Mouse (Mus musculus): Measurements from ENCODE around the gene Spin2c. TPM values are rescaled to one million over a fixed set of nuclear protein-coding genes. Genes with fewer than 3 reads are reported as not detected.

Gene Spin2c
- 40.7 and 44.2 TPM in 2 replicates for polyA plus RNA-seq (2016; fragmentation: Nextera tagmentation; extraction: Ambion mirVana)

- Histone ChIP-seq H3K4me3 (peak within 1 kb of the TSS; percentile 49), H3K9me3 (no peaks in the 10 kb centered on the region), H3K4me2 (replicated peaks) (peak within 1 kb of the TSS; percentile 42), H3K4me1 (no peaks in the 10 kb centered on the region), H3K27ac (peak within 1 kb of the TSS; percentile 86), H3K36me3 (no peaks in the 10 kb centered on the region), H3K9ac (peak within 1 kb of the TSS; percentile 48), H3K27me3 (no peaks in the 10 kb centered on the region)
- 13% methylated on average over 23 of the region's 23 CpGs for WGBS
- ATAC-seq (ENCODE audit: insufficient number of reproducible peaks, insufficient read depth, low FRiP score, low TSS enrichment): peak; percentile 93
Measured at GRCm38 (mm10) chrX:153831951-153832561, at the start of gene Spin2c. Gene Spin2c (plus strand): TSS chrX:153832225.

- peak overlapping the region; percentile 49 for H3K4me3 ChIP-seq
- H3K9me3 ChIP-seq: no peaks in the 10 kb centered on the region
- no peaks in the 10 kb centered on the region for H3K27me3 ChIP-seq
- H3K27ac ChIP-seq: peak overlapping the region; percentile 86
- no peaks in the 10 kb centered on the region for H3K36me3 ChIP-seq
- peak; percentile 69; the same call in 1 of the 2 replicates for ATAC-seq (ENCODE audit: insufficient number of reproducible peaks, insufficient read depth, low FRiP score, low TSS enrichment)
- WGBS: 27% methylated on average over 14 of the region's 14 CpGs
- peak overlapping the region; percentile 42 for H3K4me2 ChIP-seq (replicated peaks)
- H3K4me1 ChIP-seq: no peaks in the 10 kb centered on the region
- peak overlapping the region; percentile 48 for H3K9ac ChIP-seq
Measured at GRCm38 (mm10) chrX:153832606-153833005, 581 bp downstream of the Spin2c start.

Other genes starting within 250 kb of the Spin2c start
- 8.4 and 10.2 TPM in 2 replicates for gene Kctd12b, start 135.8 kb upstream of the Spin2c start, polyA plus RNA-seq (2016; fragmentation: Nextera tagmentation; extraction: Ambion mirVana)
- gene Nbdy, start 108.6 kb upstream of the Spin2c start, polyA plus RNA-seq (2016; fragmentation: Nextera tagmentation; extraction: Ambion mirVana): 107 and 108 TPM in 2 replicates
- gene Samt1, start 180.4 kb downstream of the Spin2c start, polyA plus RNA-seq (2016; fragmentation: Nextera tagmentation; extraction: Ambion mirVana): not detected in 2 replicates
- not detected in 2 replicates for gene 4921511M17Rik, start 201.6 kb downstream of the Spin2c start, polyA plus RNA-seq (2016; fragmentation: Nextera tagmentation; extraction: Ambion mirVana)
- not detected in 2 replicates for gene Gm10057, start 222.8 kb downstream of the Spin2c start, polyA plus RNA-seq (2016; fragmentation: Nextera tagmentation; extraction: Ambion mirVana)

Data from embryonic facial prominence, embryonic 12.5 days (tissue).